Mouse (Mus musculus) lung, embryonic 14.5 days (tissue): ENCODE data around the gene Ggn. TPM values are rescaled to one million over a fixed set of nuclear protein-coding genes. Genes with fewer than 3 reads are reported as not detected.

ENCODE experiments used
- ATAC-seq: fragments of 200-750 bp; cut with Nextera tagmentation; 2 replicates; pipeline ENCODE4 v1.8.0; 2017; ENCODE audit warnings: mild to moderate bottlenecking, moderate TSS enrichment, moderate library complexity; ENCODE audit not compliant: insufficient read depth
- DNase-seq: peaks from one replicate; pipeline ENCODE4 v3.0.0-alpha.2; 2015
- H3K27ac ChIP-seq: fragments of 300-500 bp; sonication (generic); 2 replicates; pipeline ENCODE4 v1.5.1; 2014; ENCODE audit warnings: low read depth, mild to moderate bottlenecking, moderate library complexity
- H3K27me3 ChIP-seq: fragments of 300-500 bp; sonication (generic); 2 replicates; pipeline ENCODE4 v1.6.1; 2014; ENCODE audit warnings: low read length, control low read depth; ENCODE audit not compliant: insufficient read depth
- H3K36me3 ChIP-seq: fragments of 300-500 bp; sonication (generic); 2 replicates; pipeline ENCODE4 v1.6.1; 2014; ENCODE audit warnings: control low read depth; ENCODE audit not compliant: insufficient read depth
- H3K4me1 ChIP-seq: fragments of 300-500 bp; sonication (generic); 2 replicates; pipeline ENCODE4 v1.6.1; 2014; ENCODE audit warnings: antibody characterized with exemption, control low read depth; ENCODE audit not compliant: insufficient read depth
- H3K4me2 ChIP-seq: fragments of 300-500 bp; sonication (generic); 2 replicates; pipeline ENCODE4 v1.6.1; 2014; ENCODE audit warnings: mild to moderate bottlenecking
- H3K4me3 ChIP-seq: fragments of 300-500 bp; sonication (generic); 2 replicates; pipeline ENCODE4 v1.5.1; 2014; ENCODE audit warnings: low read depth, low read length
- H3K9ac ChIP-seq: fragments of 300-500 bp; sonication (generic); 2 replicates; pipeline ENCODE4 v1.6.1; 2014
- H3K9me3 ChIP-seq: fragments of 300-500 bp; sonication (generic); 2 replicates; pipeline ENCODE4 v1.6.1; 2016; ENCODE audit warnings: low read depth, low read length, control low read depth
- CTCF ChIP-seq: IDR thresholded peaks from 2 replicates; pipeline ENCODE4 v1.5.1; 2016; ENCODE audit warnings: antibody characterized with exemption, low read depth
- WGBS: fragments of 180-500 bp; shearing (Covaris S2); extraction: QIAGEN DNeasy Blood & Tissue Kit; methylation state at CpG from one replicate; pipeline ENCODE4 v1.1.7; 2014; 5-methylcytosine and 5-hydroxymethylcytosine counted together
- polyA plus RNA-seq: library from polyadenylated mRNA; unstranded; fragments of >200 nt; fragmentation: Nextera tagmentation; extraction: Ambion mirVana; gene quantifications from 2 replicates; pipeline ENCODE4 v1.2.1, GENCODE M21; 2014

Ggn gene
- polyA plus RNA-seq, 1 experiment from 2014 or later: 0.17 TPM

DNA sequence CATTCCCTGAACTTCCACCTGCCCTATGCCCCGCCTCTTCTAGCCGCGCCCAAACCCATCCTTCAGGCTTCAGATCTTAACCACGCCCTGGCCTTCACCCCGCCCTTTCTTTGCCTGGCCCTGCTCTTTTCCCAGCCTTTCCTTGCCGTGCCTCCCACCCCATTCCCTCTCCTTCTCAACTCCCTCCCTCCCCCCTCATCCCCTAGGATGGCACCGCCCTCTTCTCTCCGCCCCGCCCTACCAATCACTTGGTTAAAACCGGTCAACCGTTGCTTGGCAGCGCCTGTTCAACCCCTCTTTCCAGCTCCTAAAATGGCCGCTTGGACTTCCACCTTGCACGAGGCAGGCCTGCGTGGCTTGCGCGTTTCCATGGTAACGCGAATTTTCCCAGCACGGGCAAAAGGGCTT lies 43.7 kb downstream of the Ggn start, which contains the start of gene Catsperg1:
Gene Catsperg1, minus strand, starts transcription at position 361 of the 408 bp plus-strand sequence.
- Histone ChIP-seq H3K27me3 (peaks cover 6% of the 10 kb centered on the region; the same call in 1 of the 2 replicates), H3K27ac (no peak within 1 kb of the TSS), H3K4me1 (peaks cover 7% of the 10 kb centered on the region; the same call in 1 of the 2 replicates), H3K9me3 (peaks cover 3% of the 10 kb centered on the region; the same call in 1 of the 2 replicates), H3K4me2 (peak within 1 kb of the TSS; percentile 62), H3K36me3 (no peaks in the 10 kb centered on the region), H3K9ac (no peak within 1 kb of the TSS), H3K4me3 (no peak within 1 kb of the TSS)
- WGBS: 3% methylated on average over 20 of the region's 20 CpGs
- TF ChIP-seq CTCF: no peak
- ATAC-seq (peak; percentile 52), DNase-seq (peak; percentile 70)

DNA sequence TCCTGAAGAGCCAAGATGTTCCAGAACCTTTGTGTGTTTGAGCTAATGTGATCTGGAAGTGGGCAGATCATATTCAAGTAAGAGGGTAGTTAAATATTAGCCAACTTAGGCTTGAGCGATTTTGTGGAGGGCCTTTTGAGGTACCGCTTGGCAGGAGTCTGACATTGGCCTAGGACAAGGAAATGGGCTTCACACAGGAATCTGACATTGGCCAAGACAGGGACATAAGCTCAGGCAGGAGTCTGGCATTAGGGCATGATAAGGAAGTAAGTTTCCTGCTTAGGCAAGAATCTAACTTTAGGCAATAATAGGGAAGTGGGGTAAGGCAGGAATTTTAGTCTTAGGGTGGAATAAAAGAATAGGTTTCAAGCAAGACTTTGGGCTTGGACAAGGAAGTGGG lies 44.2 kb downstream of the Ggn start:
- Histone ChIP-seq H3K27me3 (peaks cover 6% of the 10 kb centered on the region; the same call in 1 of the 2 replicates), H3K4me2 (no peak overlapping the region), H3K4me3 (no peak overlapping the region), H3K27ac (no peak overlapping the region), H3K4me1 (peaks cover 7% of the 10 kb centered on the region; the same call in 1 of the 2 replicates), H3K9me3 (peaks cover 3% of the 10 kb centered on the region; the same call in 1 of the 2 replicates), H3K36me3 (no peaks in the 10 kb centered on the region), H3K9ac (no peak overlapping the region)
- TF ChIP-seq CTCF: no peak
- DNase-seq (peak; percentile 37), ATAC-seq (peak; percentile 4; the same call in 1 of the 2 replicates)
- 49% methylated on average over 2 of the region's 2 CpGs for WGBS

DNA sequence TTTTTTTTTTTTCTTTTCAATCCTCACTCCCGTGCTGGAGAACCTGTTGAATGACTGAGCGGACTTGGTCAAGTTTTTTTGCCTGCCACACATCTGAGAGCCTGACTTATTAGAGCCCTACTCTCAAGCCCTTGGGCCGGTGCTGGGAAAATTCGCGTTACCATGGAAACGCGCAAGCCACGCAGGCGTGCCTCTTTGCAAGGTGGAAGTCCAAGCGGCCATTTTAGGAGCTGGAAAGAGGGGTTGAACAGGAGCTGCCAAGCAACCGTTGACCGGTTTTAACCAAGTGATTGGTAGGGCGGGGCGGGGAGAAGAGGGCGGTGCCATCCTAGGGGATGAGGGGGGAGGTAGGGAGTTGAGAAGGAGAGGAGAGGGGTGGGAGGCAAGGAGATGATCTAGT lies 44.8 kb downstream of the Ggn start:
- DNase-seq (no peak), ATAC-seq (no peak)
- no peak overlapping the region for H3K4me2 ChIP-seq
- WGBS: 36% methylated on average over 15 of the region's 15 CpGs
- no peak overlapping the region for H3K4me3 ChIP-seq
- H3K27me3 ChIP-seq: peaks cover 6% of the 10 kb centered on the region; the same call in 1 of the 2 replicates
- H3K36me3 ChIP-seq: no peaks in the 10 kb centered on the region
- H3K4me1 ChIP-seq: peaks cover 7% of the 10 kb centered on the region; the same call in 1 of the 2 replicates
- H3K9me3 ChIP-seq: peaks cover 3% of the 10 kb centered on the region; the same call in 1 of the 2 replicates
- no peak overlapping the region for H3K9ac ChIP-seq
- TF ChIP-seq CTCF: no peak
- H3K27ac ChIP-seq: no peak overlapping the region

Other genes starting within 250 kb of the Ggn start
- 266 and 270 TPM in 2 replicates for gene Actn4, start 207.9 kb upstream of the Ggn start, polyA plus RNA-seq
- 392 and 398 TPM in 2 replicates for gene Eif3k, start 188.3 kb upstream of the Ggn start, polyA plus RNA-seq
- gene Map4k1, start 188.2 kb upstream of the Ggn start, polyA plus RNA-seq: 8.5 and 10.7 TPM in 2 replicates
- 0.22 and 0.45 TPM in 2 replicates for gene Ryr1, start 45.0 kb upstream of the Ggn start, polyA plus RNA-seq
- gene Rasgrp4, start 35.4 kb upstream of the Ggn start, polyA plus RNA-seq: 0.95 and 1.0 TPM in 2 replicates
- gene Fam98c, start 14.0 kb upstream of the Ggn start, polyA plus RNA-seq: 10.7 and 16.3 TPM in 2 replicates
- gene Spred3, start 201 bp downstream of the Ggn start, polyA plus RNA-seq: 1.7 and 2.5 TPM in 2 replicates
- 284 and 285 TPM in 2 replicates for gene Psmd8, start 10.5 kb downstream of the Ggn start, polyA plus RNA-seq
- 0.57 and 0.87 TPM in 2 replicates for gene Catsperg1, start 43.8 kb downstream of the Ggn start, polyA plus RNA-seq
- 0.84 and 1.1 TPM in 2 replicates for gene Kcnk6, start 62.3 kb downstream of the Ggn start, polyA plus RNA-seq
- gene Yif1b, start 68.1 kb downstream of the Ggn start, polyA plus RNA-seq: 121 and 123 TPM in 2 replicates
- 4.6 and 4.7 TPM in 2 replicates for gene 2200002D01Rik, start 78.3 kb downstream of the Ggn start, polyA plus RNA-seq
- 243 and 265 TPM in 2 replicates for gene Spint2, start 111.7 kb downstream of the Ggn start, polyA plus RNA-seq
- gene Ppp1r14a, start 119.1 kb downstream of the Ggn start, polyA plus RNA-seq: 114 and 127 TPM in 2 replicates
- 13.5 and 14.7 TPM in 2 replicates for gene Dpf1, start 133.7 kb downstream of the Ggn start, polyA plus RNA-seq